14 mouse cellular contexts compared by ENCODE assay signal in the genomic region with DNA sequence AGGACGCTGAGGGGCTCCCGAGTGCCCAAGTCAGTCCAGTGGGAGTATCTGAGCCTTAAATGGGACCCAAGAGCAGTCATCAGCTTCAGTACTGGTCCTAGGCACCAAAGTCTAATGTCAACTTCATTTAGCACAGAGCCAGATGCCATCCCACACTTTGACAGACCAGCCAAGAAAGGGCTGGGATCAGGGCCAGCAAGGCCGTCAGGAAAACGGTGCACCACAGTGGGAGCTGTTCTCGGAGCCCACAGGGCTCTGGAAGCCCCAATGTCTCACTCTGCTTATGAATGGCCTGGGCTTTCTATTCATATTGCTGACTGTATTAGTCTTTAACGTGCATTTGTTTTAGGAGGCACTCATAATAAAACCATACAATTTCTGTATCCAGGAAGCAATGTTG. TPM values are rescaled to one million over a fixed set of nuclear protein-coding genes. Genes with fewer than 3 reads are reported as not detected.
DNase-seq lines count a peak whose midpoint lies in the region; ATAC-seq and TF ChIP-seq lines count a peak whose summit lies in the region.
"Had no signal": no experiment of that assay in that cellular context is flagged by ENCODE, and none has a peak within 500 bp of the region (broad histone marks: within the 10 kb centered on the region; RNA-seq: fewer than 3 reads in every experiment).

No protein-coding gene starts in this region.

- 0 out of 2 replicates have a peak, but pooled peaks cover 3% of the 10 kb centered on the region for H3K9me3 ChIP-seq in heart, embryonic 12.5 days (replicated peaks)

- intact Hi-C loops in heart, postnatal 14 days (cut with DNase I) = no loop called here
- intact Hi-C loops in gastrocnemius, adult 2 months (cut with DNase I) = no loop called here

- H3K36me3 ChIP-seq in heart, embryonic 12.5 days = no peaks in the 10 kb centered on the region

- ATAC-seq in heart, embryonic 12.5 days (ENCODE audit: insufficient number of reproducible peaks, low FRiP score) = no peak
- no peak for ATAC-seq in inflammation-experienced regulatory T-cells, adult 6 months
- ATAC-seq: CD4-positive, CD25-positive, alpha-beta regulatory T cell, adult 4 months had no signal

- H3K27me3 ChIP-seq in heart, embryonic 12.5 days (replicated peaks) = no peaks in the 10 kb centered on the region

- no peak overlapping the region for H3K27ac ChIP-seq in heart, embryonic 12.5 days (ENCODE audit: poor library complexity, severe bottlenecking)
- no peak overlapping the region for H3K27ac ChIP-seq in gastrocnemius, adult 2 months

- TF ChIP-seq CTCF in gastrocnemius, adult 2 months (IDR thresholded peaks at IDR 0.05) = no peak

- 59% methylated on average over 6 of the region's 6 CpGs for WGBS in heart, embryonic 12.5 days

- DNase-seq in heart, postnatal 14 days = peak; percentile 29 to 33
- DNase-seq in right cerebral cortex, adult 18-20 months = peak; percentile 50
- no peak for DNase-seq in right cerebral cortex, postnatal 25 days
- peak; percentile 51 to 52 for DNase-seq in cerebellum, postnatal 36 days
- peak; percentile 21 for DNase-seq in right cerebral cortex, postnatal 14 days
- DNase-seq in gastrocnemius, adult 2 months = no peak
- DNase-seq: gastrocnemius, postnatal 14 days; lung, adult 18-20 months had no signal

- no peak overlapping the region for H3K4me3 ChIP-seq in heart, embryonic 12.5 days
- no peak overlapping the region for H3K4me3 ChIP-seq in gastrocnemius, adult 2 months
- H3K4me3 ChIP-seq: erythroblast, embryonic 14.5 days had no signal

- no peak overlapping the region for H3K4me2 ChIP-seq in heart, embryonic 12.5 days

- H3K9ac ChIP-seq in heart, embryonic 12.5 days = no peak overlapping the region

- H3K4me1 ChIP-seq in heart, embryonic 12.5 days (replicated peaks) = peaks cover 22% of the 10 kb centered on the region

RNA-seq across cellular contexts. Expression of a gene that starts 36.2 kb away (rescaled TPM):
- under 1 TPM; 0.39 to 0.69 TPM for total RNA-seq in heart, postnatal 14 days (2021)
- not detected in 2 replicates for polyA plus RNA-seq in heart, embryonic 12.5 days (2016; fragmentation: Nextera tagmentation; extraction: Ambion mirVana)
- not detected for polyA plus RNA-seq in inflammation-experienced regulatory T-cells, adult 6 months (2017; shearing (Covaris generic))
- total RNA-seq in gastrocnemius, adult 2 months (2021) = under 1 TPM in 1 of 2 experiments, not detected in 1; 0.11 TPM
- total RNA-seq: megakaryocyte progenitor cell, adult 5-6 weeks had no signal
- polyA plus RNA-seq: CD4-positive, CD25-positive, alpha-beta regulatory T cell, adult 4 months; erythroblast, embryonic 14.5 days; heart, postnatal 0 days had no signal

Comparison
In these comparisons a context has a peak if more than half of its experiments do, and no peak if none do; other contexts are left out.
1. DNase-seq: peak in heart, postnatal 14 days (2 of 2), right cerebral cortex, adult 18-20 months (single experiment), cerebellum, postnatal 36 days (2 of 2) and right cerebral cortex, postnatal 14 days (single experiment); none in right cerebral cortex, postnatal 25 days (single experiment) and gastrocnemius, adult 2 months (single experiment).